Mouse (Mus musculus) heart, embryonic 16.5 days (tissue): Measurements from ENCODE around the gene Wdr59. TPM values are rescaled to one million over a fixed set of nuclear protein-coding genes. Genes with fewer than 3 reads are reported as not detected.

Experiments
- ATAC-seq: fragments of 200-750 bp; cut with Nextera tagmentation; replicated peaks from 2 replicates; pipeline ENCODE4 v1.8.0; 2017; ENCODE audit warnings: moderate number of reproducible peaks; ENCODE audit not compliant: insufficient read depth, low FRiP score; ENCODE audit errors: extremely low read depth
- H3K27ac ChIP-seq: fragments of 300-500 bp; sonication (generic); 2 replicates; pipeline ENCODE4 v1.5.1; 2014; ENCODE audit warnings: mild to moderate bottlenecking, low read length, control low read depth, moderate library complexity
- H3K27me3 ChIP-seq: fragments of 300-500 bp; sonication (generic); 2 replicates; pipeline ENCODE4 v1.6.1; 2014; ENCODE audit warnings: low read length, mixed read lengths; ENCODE audit not compliant: control insufficient read depth, insufficient read depth
- H3K36me3 ChIP-seq: fragments of 300-500 bp; sonication (generic); 2 replicates; pipeline ENCODE4 v1.6.1; 2014; ENCODE audit not compliant: control insufficient read depth, insufficient read depth
- H3K4me1 ChIP-seq: fragments of 300-500 bp; sonication (generic); 2 replicates; pipeline ENCODE4 v1.6.1; 2014; ENCODE audit warnings: low read length, mixed read lengths; ENCODE audit not compliant: control insufficient read depth, insufficient read depth
- H3K4me2 ChIP-seq: fragments of 300-500 bp; sonication (generic); 2 replicates; pipeline ENCODE4 v1.6.1; 2014; ENCODE audit warnings: low read depth, mild to moderate bottlenecking, control low read depth, low read length
- H3K4me3 ChIP-seq: fragments of 300-500 bp; sonication (generic); 2 replicates; pipeline ENCODE4 v1.5.1; 2014; ENCODE audit warnings: mild to moderate bottlenecking, control low read depth, low read length
- H3K9ac ChIP-seq: fragments of 300-500 bp; sonication (generic); 2 replicates; pipeline ENCODE4 v1.6.1; 2014; ENCODE audit warnings: low read length, control low read depth
- H3K9me3 ChIP-seq: fragments of 300-500 bp; sonication (generic); replicated peaks from 2 replicates; pipeline ENCODE4 v1.6.1; 2016; ENCODE audit warnings: low read length; ENCODE audit not compliant: control insufficient read depth
- WGBS: fragments of 180-500 bp; shearing (Covaris S2); extraction: QIAGEN DNeasy Blood & Tissue Kit; methylation state at CpG from one replicate; pipeline ENCODE4 v1.1.7; 2014; 5-methylcytosine and 5-hydroxymethylcytosine counted together
- microRNA-seq: library from miRNA; unstranded; fragments of <30 nt; microRNA quantifications from one replicate; pipeline ENCODE4, GENCODE M21; 2017
- polyA plus RNA-seq: library from polyadenylated mRNA; unstranded; fragments of >200 nt; fragmentation: Nextera tagmentation; extraction: Ambion mirVana; gene quantifications from 2 replicates; pipeline ENCODE4 v1.2.1, GENCODE M21; 2015

Wdr59 gene
- polyA plus RNA-seq, 1 experiment from 2014 or later: 4.2 TPM

GRCm38 (mm10) chr8:111418601-111419000, 103.3 kb downstream of the Wdr59 start:
- 29% methylated on average over 9 of the region's 9 CpGs for WGBS
- Histone ChIP-seq H3K27ac (no peak overlapping the region), H3K9ac (no peak overlapping the region), H3K27me3 (peaks cover 3% of the 10 kb centered on the region), H3K36me3 (no peaks in the 10 kb centered on the region), H3K4me1 (no peaks in the 10 kb centered on the region), H3K9me3 (no peaks in the 10 kb centered on the region), H3K4me2 (no peak overlapping the region), H3K4me3 (no peak overlapping the region)
- ATAC-seq: no peak

GRCm38 (mm10) chr8:111417222-111417621, 104.7 kb downstream of the Wdr59 start:
- no peaks in the 10 kb centered on the region for H3K36me3 ChIP-seq
- no peak for ATAC-seq
- peaks cover 3% of the 10 kb centered on the region for H3K27me3 ChIP-seq
- H3K4me3 ChIP-seq: no peak overlapping the region
- H3K4me2 ChIP-seq: no peak overlapping the region
- no peaks in the 10 kb centered on the region for H3K4me1 ChIP-seq
- H3K9me3 ChIP-seq: no peaks in the 10 kb centered on the region
- WGBS: 78% methylated on average over 10 of the region's 10 CpGs
- H3K9ac ChIP-seq: no peak overlapping the region
- no peak overlapping the region for H3K27ac ChIP-seq

DNA sequence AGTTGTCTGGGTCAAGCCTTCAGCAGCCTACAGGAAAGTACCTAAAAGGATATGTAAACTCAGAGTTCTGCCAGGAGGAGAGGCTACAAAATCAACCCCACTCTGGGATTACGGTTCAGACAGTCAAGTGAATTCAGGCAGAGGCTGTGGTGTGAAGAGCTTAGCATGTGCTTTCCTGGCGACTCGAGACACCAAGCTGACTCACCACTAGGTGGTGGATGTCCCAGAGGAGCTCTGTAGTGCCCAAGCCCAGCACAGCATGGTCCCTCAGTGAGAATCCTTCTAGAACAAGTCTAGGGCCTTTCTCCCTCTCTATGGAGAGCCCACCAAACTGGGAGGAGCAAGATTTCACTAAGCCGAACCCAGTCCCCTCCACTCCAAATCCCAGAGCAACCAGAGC, 118.5 kb downstream of the Wdr59 start:
- H3K4me2 ChIP-seq: no peak overlapping the region
- no peaks in the 10 kb centered on the region for H3K36me3 ChIP-seq
- no peak for ATAC-seq
- 0 out of 2 replicates have a peak, but pooled peaks cover 2% of the 10 kb centered on the region for H3K27me3 ChIP-seq
- no peaks in the 10 kb centered on the region for H3K9me3 ChIP-seq
- WGBS: 32% methylated on average over 4 of the region's 4 CpGs
- H3K9ac ChIP-seq: no peak overlapping the region
- no peak overlapping the region for H3K4me3 ChIP-seq
- H3K27ac ChIP-seq: no peak overlapping the region
- H3K4me1 ChIP-seq: no peaks in the 10 kb centered on the region

Small RNA genes lying within 50 kb of the gene (microRNA-seq; reads per million reads assigned to microRNA genes)
- gene Mir1957b: not detected

Other genes with a start within 250 kb of the Wdr59 start
- 38.5 and 39.8 TPM in 2 replicates for gene Rfwd3, start 221.9 kb downstream of the Wdr59 start, polyA plus RNA-seq
- gene Mlkl, start 183.9 kb downstream of the Wdr59 start, polyA plus RNA-seq: 3.0 and 4.4 TPM in 2 replicates
- gene Fa2h, start 128.3 kb downstream of the Wdr59 start, polyA plus RNA-seq: 0.14 and 0.17 TPM in 2 replicates
- 19.7 and 20.8 TPM in 2 replicates for gene Znrf1, start 14.0 kb upstream of the Wdr59 start, polyA plus RNA-seq
- gene Ldhd, start 108.3 kb upstream of the Wdr59 start, polyA plus RNA-seq: 1.2 TPM in 2 replicates
- gene Zfp1, start 121.3 kb upstream of the Wdr59 start, polyA plus RNA-seq: 15.5 and 16.7 TPM in 2 replicates
- gene Ctrb1, start 168.9 kb upstream of the Wdr59 start, polyA plus RNA-seq: 0.17 and 2.1 TPM in 2 replicates
- 39.8 and 46.7 TPM in 2 replicates for gene Bcar1, start 221.7 kb upstream of the Wdr59 start, polyA plus RNA-seq